Mouse (Mus musculus): ENCODE data around the gene Arid1b.

GRCm38 (mm10) chr17:4984691-4985090 lies 9.4 kb upstream of the Arid1b start:
- TF ChIP-seq CTCF (IDR thresholded peaks at IDR 0.05; ENCODE audit: borderline replicate concordance, control insufficient read depth, extremely low read depth, insufficient read depth, low read length, poor library complexity) (no peak), POLR2A (IDR thresholded peaks at IDR 0.05; ENCODE audit: control insufficient read depth, extremely low read depth, insufficient read depth, low read length, poor library complexity) (no peak)
